Mouse (Mus musculus): Measurements from ENCODE around the gene Smurf2. TPM values are rescaled to one million over a fixed set of nuclear protein-coding genes. Genes with fewer than 3 reads are reported as not detected.

The Smurf2 gene
- total RNA-seq (2021): 10 to 100 TPM; 26.3 to 30.9 TPM

GRCm38 (mm10) chr11:106920551-106921379 lies at the start of gene Smurf2:
Gene Smurf2, minus strand, starts transcription at chr11:106920715.
- peak; percentile 79 to 85 for DNase-seq (ENCODE audit: low spot score in 2 of 2)
- intact Hi-C loops (cut with DNase I): loop anchor here (5.0 kb wide), 2 partner anchors 57 to 133 kb away; partner anchors contain the start of genes Cep95 and Ddx5

- no peak for DNase-seq (ENCODE audit: low spot score in 2 of 2)
- intact Hi-C loops (cut with DNase I): no loop called here
Observed at GRCm38 (mm10) chr11:106969798-106970197, 49.3 kb upstream of the Smurf2 start.

GRCm38 (mm10) chr11:106967630-106968029 lies 47.1 kb upstream of the Smurf2 start:
- intact Hi-C loops (cut with DNase I): no loop called here
- no peak for DNase-seq (ENCODE audit: low spot score in 2 of 2)

GRCm38 (mm10) chr11:106965881-106966280 lies 45.4 kb upstream of the Smurf2 start:
- DNase-seq (ENCODE audit: low spot score in 2 of 2): no peak
- intact Hi-C loops (cut with DNase I): no loop called here

- DNase-seq (ENCODE audit: low spot score in 2 of 2): no peak
- intact Hi-C loops (cut with DNase I): no loop called here
Observed at GRCm38 (mm10) chr11:106962310-106962709, 41.8 kb upstream of the Smurf2 start.

GRCm38 (mm10) chr11:106961471-106962081 lies 41.1 kb upstream of the Smurf2 start:
- intact Hi-C loops (cut with DNase I): no loop called here
- no peak for DNase-seq (ENCODE audit: low spot score in 2 of 2)

- DNase-seq (ENCODE audit: low spot score in 2 of 2): no peak
- intact Hi-C loops (cut with DNase I): no loop called here
Observed at GRCm38 (mm10) chr11:106959121-106959520, 38.6 kb upstream of the Smurf2 start.

GRCm38 (mm10) chr11:106958407-106959071 lies 38.0 kb upstream of the Smurf2 start:
- intact Hi-C loops (cut with DNase I): no loop called here
- DNase-seq (ENCODE audit: low spot score in 2 of 2): no peak

- intact Hi-C loops (cut with DNase I): no loop called here
Observed at GRCm38 (mm10) chr11:106957271-106957980, 36.9 kb upstream of the Smurf2 start.

GRCm38 (mm10) chr11:106954566-106954965 lies 34.1 kb upstream of the Smurf2 start:
- intact Hi-C loops (cut with DNase I): no loop called here
- no peak for DNase-seq (ENCODE audit: low spot score in 2 of 2)

More at GRCm38 (mm10) chr11:106957271-106957980, 36.9 kb upstream of the Smurf2 start:
- no peak for DNase-seq (ENCODE audit: low spot score in 2 of 2)

GRCm38 (mm10) chr11:106954116-106954515 lies 33.6 kb upstream of the Smurf2 start:
- intact Hi-C loops (cut with DNase I): no loop called here
- DNase-seq (ENCODE audit: low spot score in 2 of 2): no peak

GRCm38 (mm10) chr11:106937306-106937705 lies 16.8 kb upstream of the Smurf2 start:
- intact Hi-C loops (cut with DNase I): no loop called here
- DNase-seq (ENCODE audit: low spot score in 2 of 2): no peak

- intact Hi-C loops (cut with DNase I): no loop called here
- DNase-seq (ENCODE audit: low spot score in 2 of 2): no peak
Observed at GRCm38 (mm10) chr11:106930366-106930765, 9.9 kb upstream of the Smurf2 start.

GRCm38 (mm10) chr11:106928935-106929334 lies 8.4 kb upstream of the Smurf2 start:
- no peak for DNase-seq (ENCODE audit: low spot score in 2 of 2)
- intact Hi-C loops (cut with DNase I): no loop called here

GRCm38 (mm10) chr11:106927950-106928349 lies 7.4 kb upstream of the Smurf2 start:
- intact Hi-C loops (cut with DNase I): no loop called here
- no peak for DNase-seq (ENCODE audit: low spot score in 2 of 2)

GRCm38 (mm10) chr11:106927226-106927625 lies 6.7 kb upstream of the Smurf2 start:
- DNase-seq (ENCODE audit: low spot score in 2 of 2): no peak
- intact Hi-C loops (cut with DNase I): no loop called here

GRCm38 (mm10) chr11:106926732-106927131 lies 6.2 kb upstream of the Smurf2 start:
- intact Hi-C loops (cut with DNase I): no loop called here
- no peak for DNase-seq (ENCODE audit: low spot score in 2 of 2)

GRCm38 (mm10) chr11:106919612-106920550 lies 634 bp downstream of the Smurf2 start:
- peak in 1 of 2 experiments; percentile 53 for DNase-seq (ENCODE audit: low spot score in 2 of 2)
- intact Hi-C loops (cut with DNase I): loop anchor here (5.0 kb wide), 2 partner anchors 57 to 133 kb away; partner anchors contain the start of genes Cep95 and Ddx5

GRCm38 (mm10) chr11:106918901-106919300 lies 1.6 kb downstream of the Smurf2 start:
- intact Hi-C loops (cut with DNase I): no loop called here
- DNase-seq (ENCODE audit: low spot score in 2 of 2): no peak
